8 mouse cellular contexts compared by ENCODE assay signal in genomic region chr7:99965020-99965841, GRCm38 (mm10). TPM values are rescaled to one million over a fixed set of nuclear protein-coding genes. Genes with fewer than 3 reads are reported as not detected.
A peak's percentile ranks its signal among the peaks of the same experiment; 100 is the strongest.
DNase-seq lines count a peak whose midpoint lies in the region; ATAC-seq lines count a peak whose summit lies in the region.

No protein-coding gene starts in this region.

- no peaks in the 10 kb centered on the region for H3K36me3 ChIP-seq in kidney, embryonic 14.5 days (ENCODE audit: control insufficient read depth, insufficient read depth, low read length)
- H3K36me3 ChIP-seq in stomach, embryonic 16.5 days (ENCODE audit: control insufficient read depth, insufficient read depth, low read length) = no peaks in the 10 kb centered on the region

- no peak overlapping the region for H3K4me3 ChIP-seq in kidney, embryonic 14.5 days (ENCODE audit: low read length)
- H3K4me3 ChIP-seq in stomach, embryonic 16.5 days (replicated peaks; ENCODE audit: low read length) = no peak overlapping the region; the same call in 1 of the 2 replicates

- no peak overlapping the region for H3K4me2 ChIP-seq in kidney, embryonic 14.5 days (replicated peaks; ENCODE audit: low read depth, low read length)
- H3K4me2 ChIP-seq in stomach, embryonic 16.5 days (ENCODE audit: low read depth, low read length) = peak overlapping the region; percentile 36

- H3K9me3 ChIP-seq in kidney, embryonic 14.5 days (ENCODE audit: control insufficient read depth, low read length) = no peaks in the 10 kb centered on the region
- H3K9me3 ChIP-seq in stomach, embryonic 16.5 days (replicated peaks; ENCODE audit: control insufficient read depth, low read length) = no peaks in the 10 kb centered on the region

- peaks cover 33% of the 10 kb centered on the region for H3K4me1 ChIP-seq in kidney, embryonic 14.5 days (ENCODE audit: control insufficient read depth, insufficient read depth, low read length)
- peaks cover 34% of the 10 kb centered on the region for H3K4me1 ChIP-seq in stomach, embryonic 16.5 days (ENCODE audit: control insufficient read depth, insufficient read depth, low read length)

- H3K27ac ChIP-seq in kidney, embryonic 14.5 days (ENCODE audit: low read depth, low read length) = peak overlapping the region; percentile 34; the same call in 1 of the 2 replicates
- H3K27ac ChIP-seq in stomach, embryonic 16.5 days (ENCODE audit: low read length) = peak overlapping the region; percentile 86

- DNase-seq in adrenal gland, adult (ENCODE audit: inconsistent age in 2 of 2, low spot score in 1 of 2) = peak; percentile 64 to 68
- DNase-seq in adrenal gland, postnatal 4 days (ENCODE audit: low spot score in 2 of 2) = no peak
- DNase-seq in cerebellum, adult 18-20 months = peak; percentile 32 to 40
- DNase-seq in frontal cortex, postnatal 10 days (ENCODE audit: low spot score in 2 of 2) = peak; percentile 48 to 61
- DNase-seq in mesoderm, embryonic 11.5 days (ENCODE audit: low read depth, low spot score) = peak; percentile 82
- no peak for DNase-seq in ovary, postnatal 14 days (ENCODE audit: low spot score)

- peak overlapping the region; percentile 8; the same call in 1 of the 2 replicates for H3K9ac ChIP-seq in kidney, embryonic 14.5 days (ENCODE audit: low read depth, low read length)
- H3K9ac ChIP-seq in stomach, embryonic 16.5 days (ENCODE audit: low read length) = peak overlapping the region; percentile 60

- ATAC-seq in kidney, embryonic 14.5 days (ENCODE audit: low FRiP score, low TSS enrichment) = peak; percentile 75
- peak; percentile 62; the same call in 1 of the 2 replicates for ATAC-seq in stomach, embryonic 16.5 days (ENCODE audit: insufficient read depth, low FRiP score)

- no peaks in the 10 kb centered on the region for H3K27me3 ChIP-seq in kidney, embryonic 14.5 days (ENCODE audit: control insufficient read depth, insufficient read depth, low read length)
- no peaks in the 10 kb centered on the region for H3K27me3 ChIP-seq in stomach, embryonic 16.5 days (ENCODE audit: control insufficient read depth, insufficient read depth, low read length)

- 14% methylated on average over 9 of the region's 9 CpGs for WGBS in kidney, embryonic 14.5 days
- 21% methylated on average over 9 of the region's 9 CpGs for WGBS in stomach, embryonic 16.5 days

RNA-seq across cellular contexts. Expression of gene Rnf169, which starts 15.0 kb away (rescaled TPM):
- total RNA-seq in adrenal gland, postnatal 4 days (2021) = 10 to 100 TPM; 24.5 to 25.6 TPM
- polyA plus RNA-seq in kidney, embryonic 14.5 days (2014; fragmentation: Nextera tagmentation; extraction: Ambion mirVana) = 7.3 and 8.2 TPM in 2 replicates
- polyA plus RNA-seq in stomach, embryonic 16.5 days (2015; fragmentation: Nextera tagmentation; extraction: Ambion mirVana) = 3.8 and 4.5 TPM in 2 replicates

RNA-seq across cellular contexts. Expression of gene Chrdl2, which starts 40.7 kb away (rescaled TPM):
- not detected for total RNA-seq in adrenal gland, postnatal 4 days (2021)
- 0.32 and 0.84 TPM in 2 replicates for polyA plus RNA-seq in kidney, embryonic 14.5 days (2014; fragmentation: Nextera tagmentation; extraction: Ambion mirVana)
- polyA plus RNA-seq in stomach, embryonic 16.5 days (2015; fragmentation: Nextera tagmentation; extraction: Ambion mirVana) = 0.48 and 0.90 TPM in 2 replicates

Comparison
In these comparisons a context has a peak if more than half of its experiments do, and no peak if none do; other contexts are left out.
1. DNase-seq: peak in adrenal gland, adult (2 of 2), cerebellum, adult 18-20 months (2 of 2), frontal cortex, postnatal 10 days (2 of 2) and mesoderm, embryonic 11.5 days (single experiment); none in adrenal gland, postnatal 4 days (0 of 2) and ovary, postnatal 14 days (single experiment).